Mouse (Mus musculus) MEL (cell line): ENCODE measurements around the gene Pde4b. TPM values are rescaled to one million over a fixed set of nuclear protein-coding genes. Genes with fewer than 3 reads are reported as not detected.

Source experiments
- DNase-seq: peaks from one replicate; pipeline ENCODE4 v3.0.0; 2011; ENCODE audit warnings: low read depth, low spot score
- H3K27ac ChIP-seq: 2 replicates; pipeline ENCODE4 v1.5.1; 2012; ENCODE audit warnings: low read depth, mild to moderate bottlenecking, control low read depth, low read length, moderate library complexity; ENCODE audit not compliant: control insufficient read depth
- H3K27me3 ChIP-seq, 2 experiments: fragments of 150-350 bp in 1 of 2; sonication (generic) in 1 of 2; 2 replicates each; pipeline ENCODE4 v1.6.1; 2012; ENCODE audit warnings: low read length in 2 of 2, mild to moderate bottlenecking in 2 of 2, improper control_type of control experiment in 1 of 2, moderate library complexity in 1 of 2; ENCODE audit not compliant: insufficient read depth in 2 of 2, control insufficient read depth in 1 of 2
- H3K36me3 ChIP-seq, 2 experiments: 2 replicates each; pipeline ENCODE4 v1.6.1; 2012 to 2014; ENCODE audit warnings: low read length in 2 of 2, improper control_type of control experiment in 1 of 2, inconsistent platforms in 1 of 2, mild to moderate bottlenecking in 1 of 2; ENCODE audit not compliant: insufficient read depth in 2 of 2, control insufficient read depth in 1 of 2
- H3K4me1 ChIP-seq, 2 experiments: fragments of 150-350 bp in 1 of 2; sonication (generic) in 1 of 2; 2 replicates each; pipeline ENCODE4 v1.6.1; 2012; ENCODE audit warnings: low read length in 2 of 2, improper control_type of control experiment in 1 of 2, mild to moderate bottlenecking in 1 of 2; ENCODE audit not compliant: insufficient read depth in 2 of 2, control insufficient read depth in 1 of 2
- H3K4me3 ChIP-seq, 2 experiments: fragments of 150-350 bp in 1 of 2; sonication (generic) in 1 of 2; 2 replicates each; pipeline ENCODE4 v1.5.1; 2012; ENCODE audit warnings: low read depth in 2 of 2, low read length in 2 of 2, mild to moderate bottlenecking in 2 of 2, moderate library complexity in 2 of 2, control low read depth in 1 of 2, improper control_type of control experiment in 1 of 2; ENCODE audit not compliant: control insufficient read depth in 1 of 2, insufficient read depth in 1 of 2
- H3K79me2 ChIP-seq: 2 replicates; pipeline ENCODE4 v1.6.1; 2012; ENCODE audit warnings: mild to moderate bottlenecking, low read length, moderate library complexity; ENCODE audit not compliant: control insufficient read depth, poor library complexity, insufficient read depth
- H3K9ac ChIP-seq: 2 replicates; pipeline ENCODE4 v1.6.1; 2012; ENCODE audit warnings: low read depth, mild to moderate bottlenecking, control low read depth, low read length, moderate library complexity; ENCODE audit not compliant: control insufficient read depth, poor library complexity, severe bottlenecking
- H3K9me3 ChIP-seq: fragments of 150-350 bp; sonication (generic); replicated peaks from 2 replicates; pipeline ENCODE4 v1.6.1; 2012; ENCODE audit warnings: mild to moderate bottlenecking, low read length, improper control_type of control experiment, moderate library complexity; ENCODE audit not compliant: insufficient read depth
- CHD2 ChIP-seq: IDR thresholded peaks from 2 replicates; pipeline ENCODE4 v1.6.1; 2011; ENCODE audit warnings: low read length, improper control_type of control experiment
- CTCF ChIP-seq, 3 experiments: IDR thresholded peaks in 2 of 3; conservative IDR thresholded peaks in 1 of 3; 2 replicates each; pipeline ENCODE4 v1.5.1; 2011 to 2012; ENCODE audit warnings: low read length in 3 of 3, low read depth in 2 of 3, mild to moderate bottlenecking in 2 of 3, improper control_type of control experiment in 1 of 3, inconsistent platforms in 1 of 3, mixed read lengths in 1 of 3, moderate library complexity in 1 of 3; ENCODE audit not compliant: control insufficient read depth in 1 of 3, insufficient read depth in 1 of 3, poor library complexity in 1 of 3, severe bottlenecking in 1 of 3
- E2F4 ChIP-seq: IDR thresholded peaks from 2 replicates; pipeline ENCODE4 v1.6.1; 2011; ENCODE audit warnings: low read depth, low read length, improper control_type of control experiment, borderline replicate concordance
- ELF1 ChIP-seq: IDR thresholded peaks from 2 replicates; pipeline ENCODE4 v1.6.1; 2014; ENCODE audit warnings: low read depth, mild to moderate bottlenecking, inconsistent platforms, low read length, improper control_type of control experiment, moderate library complexity
- HCFC1 ChIP-seq: IDR thresholded peaks from 2 replicates; pipeline ENCODE4 v1.6.1; 2012; ENCODE audit warnings: low read depth, mild to moderate bottlenecking, inconsistent platforms, low read length, improper control_type of control experiment, moderate library complexity
- MAFK ChIP-seq: IDR thresholded peaks from 2 replicates; pipeline ENCODE4 v1.6.1; 2011; ENCODE audit warnings: low read depth, mild to moderate bottlenecking, low read length, improper control_type of control experiment, borderline replicate concordance
- MXI1 ChIP-seq: IDR thresholded peaks from 2 replicates; pipeline ENCODE4 v1.6.1; 2011; ENCODE audit warnings: mild to moderate bottlenecking, low read depth, low read length, improper control_type of control experiment
- MYB ChIP-seq: IDR thresholded peaks from 2 replicates; pipeline ENCODE4 v1.6.1; 2011; ENCODE audit warnings: mild to moderate bottlenecking, low read depth, low read length, improper control_type of control experiment
- MYC ChIP-seq: IDR thresholded peaks from 2 replicates; pipeline ENCODE4 v1.6.1; 2011; ENCODE audit warnings: low read depth, mild to moderate bottlenecking, low read length, improper control_type of control experiment, moderate library complexity
- NRF1 ChIP-seq: IDR thresholded peaks from 2 replicates; pipeline ENCODE4 v1.6.1; 2014; ENCODE audit warnings: low read depth, mild to moderate bottlenecking, inconsistent platforms, low read length, improper control_type of control experiment, moderate library complexity; ENCODE audit not compliant: poor library complexity, insufficient read depth, severe bottlenecking
- POLR2A ChIP-seq, 2 experiments: IDR thresholded peaks; 2 replicates each; pipeline ENCODE4 v1.6.1; 2011 to 2012; ENCODE audit warnings: low read length in 2 of 2, mild to moderate bottlenecking in 2 of 2, control low read depth in 1 of 2, improper control_type of control experiment in 1 of 2, low read depth in 1 of 2, moderate library complexity in 1 of 2; ENCODE audit not compliant: control insufficient read depth in 1 of 2, insufficient read depth in 1 of 2, poor library complexity in 1 of 2
- RAD21 ChIP-seq: IDR thresholded peaks from 2 replicates; pipeline ENCODE4 v1.6.1; 2011; ENCODE audit warnings: mild to moderate bottlenecking, low read depth, low read length, improper control_type of control experiment
- SMC3 ChIP-seq: IDR thresholded peaks from 2 replicates; pipeline ENCODE4 v1.6.1; 2011; ENCODE audit warnings: low read depth, low read length, improper control_type of control experiment
- TCF12 ChIP-seq: IDR thresholded peaks from 2 replicates; pipeline ENCODE4 v1.6.1; 2014; ENCODE audit warnings: low read depth, mild to moderate bottlenecking, inconsistent platforms, low read length, improper control_type of control experiment, moderate library complexity
- UBTF ChIP-seq: IDR thresholded peaks from 2 replicates; pipeline ENCODE4 v1.6.1; 2012; ENCODE audit warnings: low read depth, mild to moderate bottlenecking, inconsistent platforms, low read length, improper control_type of control experiment, moderate library complexity, borderline replicate concordance; ENCODE audit not compliant: insufficient read depth
- USF1 ChIP-seq: IDR thresholded peaks from 2 replicates; pipeline ENCODE4 v1.6.1; 2014; ENCODE audit warnings: low read depth, mild to moderate bottlenecking, inconsistent platforms, low read length, improper control_type of control experiment, moderate library complexity
- USF2 ChIP-seq, 2 experiments: IDR thresholded peaks; 2 replicates each; pipeline ENCODE4 v1.6.1; 2011 to 2012; ENCODE audit warnings: improper control_type of control experiment in 2 of 2, low read length in 2 of 2, borderline replicate concordance in 1 of 2, inconsistent platforms in 1 of 2, low read depth in 1 of 2, mild to moderate bottlenecking in 1 of 2; ENCODE audit not compliant: insufficient read depth in 1 of 2
- ZC3H11A ChIP-seq: IDR thresholded peaks from 2 replicates; pipeline ENCODE4 v1.6.1; 2012; ENCODE audit warnings: low read depth, mild to moderate bottlenecking, inconsistent platforms, low read length, improper control_type of control experiment
- polyA plus RNA-seq, 2 experiments: library from polyadenylated mRNA; stranded (reverse) in 1 of 2; unstranded in 1 of 2; fragments of >175 nt in 1 of 2; fragments of >200 nt in 1 of 2; gene quantifications; 2 replicates each; pipeline versions ENCODE4 v1.2.1 to v1.2.4; 2012; ENCODE audit warnings: low replicate concordance in 2 of 2, low read depth in 1 of 2; ENCODE audit not compliant: insufficient read length in 2 of 2, insufficient read depth in 1 of 2, missing spikeins in 1 of 2
- total RNA-seq: library from RNA; depleted of rRNA; stranded (reverse); fragments of 300-350 nt; gene quantifications from 2 replicates; pipeline ENCODE4 v1.2.3, GENCODE M21; 2012

Pde4b gene
- total and polyA plus RNA-seq, 3 experiments, result 2.7 to 6.0 TPM; not detected in 1

- no peak for DNase-seq
- no peaks in the 10 kb centered on the region for H3K36me3 ChIP-seq
- H3K27ac ChIP-seq, result no peak overlapping the region
- H3K9me3 ChIP-seq, result no peaks in the 10 kb centered on the region
- TF ChIP-seq ZC3H11A, result no peak
- no peak for TF ChIP-seq MAFK
- TF ChIP-seq E2F4, result no peak
- no peak for TF ChIP-seq MXI1
- H3K27me3 ChIP-seq, result peaks cover 0 to 4% of the 10 kb centered on the region in 2 experiments; a peak in 3 of 4 replicates
- no peak overlapping the region for H3K4me3 ChIP-seq
- no peaks in the 10 kb centered on the region for H3K79me2 ChIP-seq
- H3K9ac ChIP-seq, result no peak overlapping the region
- no peaks in the 10 kb centered on the region; a peak in 1 of 4 replicates for H3K4me1 ChIP-seq
Measured at GRCm38 (mm10) chr4:102622977-102623376, 535.6 kb downstream of the Pde4b start.

DNA sequence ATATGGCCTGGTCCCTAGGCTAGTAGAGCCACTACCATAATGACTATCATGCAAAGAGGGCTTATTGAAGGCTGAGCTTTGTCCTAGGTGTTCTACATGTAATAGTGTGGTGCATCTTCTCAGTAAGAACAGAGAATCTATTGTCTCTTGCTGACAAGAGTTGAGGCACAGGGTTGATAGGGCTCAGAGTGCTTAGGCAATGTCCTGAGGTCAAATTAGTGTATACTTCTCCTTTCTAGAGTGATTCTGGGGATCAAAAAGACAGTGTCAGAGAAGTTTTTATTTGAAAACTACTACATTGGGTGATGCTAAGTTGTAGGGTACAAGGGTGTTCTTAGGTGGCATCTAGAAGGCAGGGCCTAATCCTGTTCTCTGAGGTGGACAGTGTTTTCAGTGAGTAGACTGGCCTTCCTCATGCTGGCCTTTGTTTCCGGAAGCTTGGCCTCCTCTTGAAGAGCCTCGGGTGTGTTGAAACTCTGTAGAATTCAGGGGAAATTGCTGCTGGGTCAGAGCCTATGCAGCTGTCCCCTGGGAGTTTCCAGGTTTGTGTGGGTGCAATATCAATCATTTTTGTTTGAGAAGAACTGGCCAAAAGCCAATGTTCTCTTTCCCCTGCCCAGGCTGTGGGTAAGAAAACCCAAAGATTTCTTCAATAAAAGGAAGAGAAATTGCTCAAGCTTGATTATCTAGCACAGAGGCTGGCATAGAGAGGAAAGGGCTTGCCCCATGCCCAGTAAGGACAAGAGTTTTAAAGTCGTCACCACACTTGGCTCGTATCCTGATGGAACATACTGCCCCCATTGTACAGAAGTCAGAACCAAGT is 536.7 kb downstream of the Pde4b start:
- Histone ChIP-seq H3K27ac (no peak overlapping the region), H3K36me3 (no peaks in the 10 kb centered on the region), H3K9me3 (no peaks in the 10 kb centered on the region), H3K27me3 (peaks cover 0 to 4% of the 10 kb centered on the region in 2 experiments; a peak in 3 of 4 replicates), H3K4me1 (no peaks in the 10 kb centered on the region; a peak in 1 of 4 replicates), H3K4me3 (no peak overlapping the region), H3K79me2 (no peaks in the 10 kb centered on the region), H3K9ac (no peak overlapping the region)
- TF ChIP-seq RAD21, result no peak
- TF ChIP-seq POLR2A (IDR thresholded peaks at IDR 0.05; ENCODE audit: control insufficient read depth in 1 of 2, insufficient read depth in 1 of 2, low read depth in 1 of 2, low read length in 2 of 2, poor library complexity in 1 of 2), result no peak
- TF ChIP-seq HCFC1, result no peak
- no peak for TF ChIP-seq ELF1
- TF ChIP-seq MYB, result no peak
- no peak for TF ChIP-seq MYC
- TF ChIP-seq USF2 (IDR thresholded peaks at IDR 0.05; ENCODE audit: borderline replicate concordance in 1 of 2, insufficient read depth in 1 of 2, low read depth in 1 of 2, low read length in 2 of 2), result no peak
- TF ChIP-seq UBTF, result no peak
- TF ChIP-seq USF1, result no peak
- no peak for TF ChIP-seq TCF12
- no peak for TF ChIP-seq E2F4
- TF ChIP-seq NRF1, result no peak
- TF ChIP-seq CHD2, result no peak
- TF ChIP-seq CTCF (IDR thresholded peaks at IDR 0.05 in 2 of 3, conservative IDR thresholded peaks at IDR 0.05 in 1 of 3; ENCODE audit: control insufficient read depth in 1 of 3, insufficient read depth in 1 of 3, low read depth in 2 of 3, low read length in 3 of 3, poor library complexity in 1 of 3, severe bottlenecking in 1 of 3), result no peak
- TF ChIP-seq SMC3, result no peak
- no peak for DNase-seq
